Mouse (Mus musculus) hindbrain, postnatal 0 days (tissue): Measurements from ENCODE around the gene Slc41a1. TPM values are rescaled to one million over a fixed set of nuclear protein-coding genes. Genes with fewer than 3 reads are reported as not detected.
A peak's percentile ranks its signal among the peaks of the same experiment; 100 is the strongest.

Source experiments
- ATAC-seq: fragments of 200-750 bp; cut with Nextera tagmentation; 2 replicates; pipeline ENCODE4 v1.8.0; 2017; ENCODE audit warnings: mild to moderate bottlenecking, moderate TSS enrichment, moderate library complexity
- DNase-seq: peaks from one replicate; pipeline ENCODE4 v3.0.0-alpha.2; 2015; ENCODE audit warnings: low spot score
- H3K27ac ChIP-seq: fragments of 300-500 bp; sonication (generic); 2 replicates; pipeline ENCODE4 v1.5.1; 2014; ENCODE audit warnings: mild to moderate bottlenecking
- H3K27me3 ChIP-seq: fragments of 300-500 bp; sonication (generic); 2 replicates; pipeline ENCODE4 v1.6.1; 2014; ENCODE audit warnings: low read length, mixed read lengths; ENCODE audit not compliant: insufficient read depth
- H3K36me3 ChIP-seq: fragments of 300-500 bp; sonication (generic); 2 replicates; pipeline ENCODE4 v1.6.1; 2014; ENCODE audit warnings: low read length, mixed read lengths; ENCODE audit not compliant: insufficient read depth
- H3K4me1 ChIP-seq: fragments of 300-500 bp; sonication (generic); 2 replicates; pipeline ENCODE4 v1.6.1; 2014; ENCODE audit warnings: antibody characterized with exemption, low read length, mixed read lengths; ENCODE audit not compliant: insufficient read depth
- H3K4me2 ChIP-seq: fragments of 300-500 bp; sonication (generic); 2 replicates; pipeline ENCODE4 v1.6.1; 2014; ENCODE audit warnings: low read depth, mild to moderate bottlenecking, low read length, moderate library complexity, mixed read lengths
- H3K4me3 ChIP-seq: fragments of 300-500 bp; sonication (generic); 2 replicates; pipeline ENCODE4 v1.5.1; 2014; ENCODE audit warnings: low read length
- H3K9ac ChIP-seq: fragments of 300-500 bp; sonication (generic); replicated peaks from 2 replicates; pipeline ENCODE4 v1.6.1; 2014; ENCODE audit warnings: mild to moderate bottlenecking, low read length, moderate library complexity, mixed read lengths
- H3K9me3 ChIP-seq: fragments of 300-500 bp; sonication (generic); 2 replicates; pipeline ENCODE4 v1.6.1; 2016; ENCODE audit warnings: low read length, mixed read lengths
- CTCF ChIP-seq: IDR thresholded peaks from 2 replicates; pipeline ENCODE4 v1.5.1; 2016; ENCODE audit warnings: antibody characterized with exemption, control low read depth, low read depth
- WGBS: fragments of 180-500 bp; shearing (Covaris S2); extraction: QIAGEN DNeasy Blood & Tissue Kit; methylation state at CpG from one replicate; pipeline ENCODE4 v1.1.7; 2014; 5-methylcytosine and 5-hydroxymethylcytosine counted together
- polyA plus RNA-seq: library from polyadenylated mRNA; unstranded; fragments of >200 nt; fragmentation: Nextera tagmentation; extraction: Ambion mirVana; gene quantifications from 2 replicates; pipeline ENCODE4 v1.2.1, GENCODE M21; 2015
- total RNA-seq: library from RNA; depleted of rRNA; stranded (reverse); fragments of >200 nt; gene quantifications from 2 replicates; pipeline ENCODE4 v1.2.3, GENCODE M21; 2014

The Slc41a1 gene
- total and polyA plus RNA-seq, 2 experiments from 2014 or later: 23.6 to 48.0 TPM

DNA sequence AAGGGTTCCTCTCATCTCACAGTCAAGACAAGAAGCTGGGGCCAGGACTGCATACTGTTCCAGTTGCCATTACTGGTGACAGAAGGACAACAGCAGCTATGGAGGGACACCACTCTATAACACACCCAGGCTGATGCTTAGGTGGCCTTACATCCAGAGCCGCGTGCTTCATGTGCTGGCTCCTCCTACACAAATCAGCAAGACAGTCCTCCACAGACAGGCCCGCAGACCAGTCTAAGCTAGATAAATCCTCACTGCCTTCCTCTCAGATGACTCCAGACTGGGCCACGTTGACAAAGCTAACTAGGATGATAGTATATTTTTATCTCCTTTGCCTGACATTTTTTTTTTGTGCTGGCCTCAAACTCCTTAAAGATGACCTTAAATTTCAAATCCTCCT, 34.5 kb downstream of the Slc41a1 start:
- TF ChIP-seq CTCF: no peak
- 83% methylated on average over 4 of the region's 4 CpGs for WGBS
- DNase-seq (no peak), ATAC-seq (no peak)
- no peaks in the 10 kb centered on the region for H3K9me3 ChIP-seq
- no peaks in the 10 kb centered on the region for H3K4me1 ChIP-seq
- no peak overlapping the region for H3K4me3 ChIP-seq
- no peak overlapping the region for H3K9ac ChIP-seq
- no peaks in the 10 kb centered on the region for H3K36me3 ChIP-seq
- H3K4me2 ChIP-seq: no peak overlapping the region
- no peaks in the 10 kb centered on the region for H3K27me3 ChIP-seq
- H3K27ac ChIP-seq: no peak overlapping the region

DNA sequence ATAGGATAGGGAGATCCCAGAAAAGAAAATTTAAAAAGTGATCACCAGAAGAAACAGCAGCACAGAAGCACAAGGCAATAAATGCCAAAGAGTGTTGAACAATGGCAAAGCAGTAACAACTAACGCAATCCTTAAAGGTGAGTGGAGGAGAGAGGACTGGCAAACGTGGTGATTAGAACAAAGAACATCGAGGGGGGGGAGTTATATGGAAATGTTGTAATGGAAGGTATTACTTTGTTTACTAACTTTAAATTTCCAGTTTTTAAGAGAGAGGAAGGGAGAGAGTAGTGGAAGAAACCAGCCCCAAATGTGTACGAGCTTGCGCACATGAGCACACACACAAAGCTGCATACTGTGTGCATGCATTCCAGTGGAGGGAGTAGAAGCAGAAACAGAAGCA, 38.3 kb downstream of the Slc41a1 start:
- Histone ChIP-seq H3K27ac (no peak overlapping the region), H3K4me3 (no peak overlapping the region), H3K9me3 (no peaks in the 10 kb centered on the region), H3K27me3 (no peaks in the 10 kb centered on the region), H3K4me1 (no peaks in the 10 kb centered on the region), H3K36me3 (no peaks in the 10 kb centered on the region), H3K9ac (no peak overlapping the region), H3K4me2 (no peak overlapping the region)
- DNase-seq (no peak), ATAC-seq (no peak)
- TF ChIP-seq CTCF: no peak
- WGBS: 82% methylated on average over 5 of the region's 5 CpGs

DNA sequence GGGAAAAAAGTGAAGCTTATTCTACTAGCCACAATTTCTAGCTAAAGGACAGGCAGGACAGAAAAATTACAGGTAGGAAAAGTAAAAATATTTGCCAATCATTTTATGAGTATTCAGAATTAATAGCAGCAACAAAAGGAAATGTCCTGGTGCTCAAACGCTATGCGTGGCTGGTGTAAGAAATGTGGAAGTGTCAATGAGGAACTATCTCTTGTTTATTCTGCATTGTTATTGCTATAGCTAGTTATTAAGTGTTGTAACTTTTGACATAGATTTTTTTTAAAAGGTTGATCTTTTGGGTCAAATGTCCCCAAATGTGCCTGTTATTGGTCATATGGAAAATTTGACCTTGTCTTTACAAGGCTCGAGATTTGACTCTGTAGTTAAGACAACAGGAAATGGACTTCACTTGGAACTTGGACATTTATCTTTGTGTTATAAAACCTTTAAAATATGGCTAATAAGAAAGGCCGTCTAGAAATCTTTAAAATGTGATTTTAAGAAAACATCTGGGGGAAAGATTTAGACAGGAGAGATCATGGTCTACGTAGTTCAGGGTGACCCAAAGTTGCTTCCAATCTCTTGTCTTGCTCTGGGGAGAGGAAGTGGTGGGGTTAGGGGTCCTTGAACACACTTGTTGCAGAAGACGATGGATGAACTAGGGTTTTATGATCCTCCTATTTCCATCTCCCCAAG, 39.2 kb downstream of the Slc41a1 start:
- ATAC-seq: no peak
- 81% methylated on average over 6 of the region's 6 CpGs for WGBS

DNA sequence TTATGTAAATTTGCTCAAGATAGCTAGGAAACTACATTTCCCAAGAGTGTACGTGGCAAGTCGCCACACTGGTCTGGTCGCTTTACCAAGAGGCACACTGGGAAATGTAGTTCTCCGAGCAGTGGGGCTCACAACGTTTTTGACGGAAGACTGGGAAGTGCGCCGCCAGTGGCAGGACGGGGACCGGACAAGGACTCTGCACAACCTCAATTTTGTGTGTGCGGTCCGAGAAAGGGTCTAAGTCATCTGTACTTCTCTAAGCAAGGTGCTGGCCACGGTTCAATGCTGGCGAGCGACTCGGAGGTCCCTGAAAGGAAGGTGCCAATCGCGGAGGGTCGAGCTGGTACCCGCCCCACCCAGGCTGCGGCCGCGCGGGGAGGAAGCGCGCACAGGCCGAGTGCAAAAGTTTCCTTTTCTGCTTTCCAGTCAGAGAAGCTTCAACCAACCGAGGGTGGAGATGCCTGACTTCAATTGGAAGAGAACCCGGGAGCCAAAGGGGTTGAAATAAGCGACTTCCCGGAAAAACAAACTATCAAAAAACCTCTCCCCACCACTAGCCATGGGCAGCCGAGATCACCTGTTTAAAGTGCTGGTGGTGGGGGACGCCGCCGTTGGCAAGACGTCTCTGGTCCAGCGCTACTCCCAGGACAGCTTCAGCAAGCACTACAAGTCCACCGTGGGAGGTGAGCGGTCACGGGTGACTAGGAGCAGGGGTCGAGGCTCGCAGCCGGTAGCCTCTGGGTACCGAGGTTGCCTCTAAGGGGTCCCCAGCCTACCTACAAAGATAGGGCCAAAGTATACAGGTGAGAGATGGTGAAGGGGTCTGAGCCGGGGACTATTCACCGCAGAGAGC, 40.0 kb downstream of the Slc41a1 start, which contains the start of gene Rab29:
TSS of gene Rab29 (plus strand) at position 132 of the 853 bp plus-strand sequence.
- Histone ChIP-seq H3K36me3 (no peaks in the 10 kb centered on the region), H3K9me3 (no peaks in the 10 kb centered on the region), H3K4me2 (peak within 1 kb of the TSS; percentile 79), H3K27ac (no peak within 1 kb of the TSS), H3K9ac (peak within 1 kb of the TSS; percentile 39), H3K27me3 (no peaks in the 10 kb centered on the region), H3K4me1 (no peaks in the 10 kb centered on the region), H3K4me3 (peak within 1 kb of the TSS; percentile 61)
- peak; percentile 91 for TF ChIP-seq CTCF
- peak; percentile 99 for ATAC-seq
- under 1% methylated on average over 46 of the region's 46 CpGs for WGBS
- DNase-seq: peak; percentile 98

More for the DNA sequence above, 39.2 kb downstream of the Slc41a1 start:
- no peak overlapping the region for H3K27ac ChIP-seq
- H3K4me3 ChIP-seq: no peak overlapping the region
- DNase-seq: no peak
- H3K36me3 ChIP-seq: no peaks in the 10 kb centered on the region
- H3K9me3 ChIP-seq: no peaks in the 10 kb centered on the region
- H3K27me3 ChIP-seq: no peaks in the 10 kb centered on the region
- no peak for TF ChIP-seq CTCF
- no peak overlapping the region for H3K9ac ChIP-seq
- H3K4me2 ChIP-seq: no peak overlapping the region
- H3K4me1 ChIP-seq: no peaks in the 10 kb centered on the region

DNA sequence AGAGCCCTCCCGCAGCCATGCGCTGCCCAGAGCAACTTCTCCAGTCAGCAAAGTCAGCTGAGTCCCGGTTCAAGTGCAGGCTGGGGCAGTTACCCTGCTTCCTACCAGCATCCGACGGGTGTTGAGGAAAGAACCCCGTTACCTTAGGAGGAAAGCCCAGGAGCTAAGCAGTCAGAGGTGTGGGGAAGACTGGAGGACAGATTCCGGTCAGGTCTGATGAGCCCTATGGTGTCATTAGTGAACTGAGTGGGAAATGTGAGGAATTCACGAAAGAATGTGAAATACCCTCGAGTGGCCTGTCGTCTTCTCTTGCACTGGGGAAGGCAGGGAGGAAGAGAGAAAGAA, 40.6 kb downstream of the Slc41a1 start:
- Histone ChIP-seq H3K36me3 (no peaks in the 10 kb centered on the region), H3K4me3 (peak overlapping the region; percentile 61), H3K4me2 (peak overlapping the region; percentile 79), H3K27ac (no peak overlapping the region), H3K4me1 (no peaks in the 10 kb centered on the region), H3K9ac (peak overlapping the region; percentile 39), H3K9me3 (no peaks in the 10 kb centered on the region), H3K27me3 (no peaks in the 10 kb centered on the region)
- WGBS: 28% methylated on average over 10 of the region's 10 CpGs
- TF ChIP-seq CTCF: no peak
- ATAC-seq (no peak), DNase-seq (no peak)

DNA sequence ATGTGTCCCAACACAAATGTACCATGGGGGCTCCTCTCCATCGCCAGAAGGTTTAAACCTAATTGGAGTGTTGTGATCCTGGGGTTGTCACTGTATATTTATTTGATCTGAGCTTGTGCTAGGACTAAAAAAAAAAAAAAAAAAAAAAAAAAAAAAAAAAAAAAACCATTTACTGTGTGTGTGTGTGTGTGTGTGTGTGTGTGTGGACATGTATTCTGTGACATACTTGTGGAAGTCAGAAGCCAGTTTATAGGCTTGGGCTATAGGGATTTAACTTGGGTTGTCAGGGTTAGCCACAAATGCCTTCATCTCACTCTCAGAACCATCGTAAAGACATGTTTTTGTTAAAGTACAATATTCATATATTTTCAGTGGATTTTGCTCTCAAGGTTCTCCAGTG, 42.3 kb downstream of the Slc41a1 start:
- no peak for DNase-seq
- no peak for TF ChIP-seq CTCF
- Histone ChIP-seq H3K4me1 (no peaks in the 10 kb centered on the region), H3K27ac (no peak overlapping the region), H3K9me3 (no peaks in the 10 kb centered on the region), H3K9ac (no peak overlapping the region), H3K4me3 (no peak overlapping the region), H3K27me3 (no peaks in the 10 kb centered on the region), H3K4me2 (no peak overlapping the region), H3K36me3 (no peaks in the 10 kb centered on the region)
- WGBS: 90% methylated on average over 2 of the region's 2 CpGs
- ATAC-seq: no peak

DNA sequence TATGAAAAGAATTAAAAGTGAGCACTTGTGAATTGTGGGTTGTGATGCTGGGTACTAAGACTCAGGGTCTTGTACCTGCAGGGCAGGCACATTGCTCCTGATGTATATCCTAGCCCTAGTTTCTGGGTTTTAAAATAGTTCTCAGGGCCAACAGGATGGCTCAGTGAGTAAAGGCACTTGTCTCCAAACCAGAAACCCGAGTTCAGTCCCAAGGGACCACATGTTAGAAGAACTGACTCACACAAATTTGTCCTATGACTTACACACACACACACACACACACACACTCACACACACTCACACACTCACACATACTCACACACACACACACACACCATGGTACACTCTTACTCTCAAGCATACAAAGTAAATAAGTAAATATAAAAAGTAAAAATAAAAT, 45.6 kb downstream of the Slc41a1 start:
- Histone ChIP-seq H3K27ac (no peak overlapping the region), H3K4me2 (no peak overlapping the region), H3K9ac (no peak overlapping the region), H3K9me3 (no peaks in the 10 kb centered on the region), H3K36me3 (no peaks in the 10 kb centered on the region), H3K4me3 (no peak overlapping the region), H3K4me1 (no peaks in the 10 kb centered on the region), H3K27me3 (no peaks in the 10 kb centered on the region)
- TF ChIP-seq CTCF: no peak
- ATAC-seq: no peak
- DNase-seq: no peak
- WGBS: 58% methylated on average over 1 of the region's 1 CpGs
